Mouse (Mus musculus) heart, postnatal 4 days (tissue): ENCODE data around the gene Slc35e3. TPM values are rescaled to one million over a fixed set of nuclear protein-coding genes. Genes with fewer than 3 reads are reported as not detected.
"Not testable (repeated sequence)": the region's sequence is repeated elsewhere in the genome, so short reads cannot be mapped to it uniquely, and the experiment has no call there.

ENCODE experiments used
- DNase-seq: peaks from one replicate; pipeline ENCODE4 v3.0.0; 2021
- total RNA-seq, 2 experiments: library from RNA; stranded (reverse); gene quantifications; 2 replicates each; pipeline ENCODE4 v1.2.3; 2021

Gene Slc35e3
- total RNA-seq, 2 experiments from 2014 or later, result 7.3 to 8.8 TPM

DNA sequence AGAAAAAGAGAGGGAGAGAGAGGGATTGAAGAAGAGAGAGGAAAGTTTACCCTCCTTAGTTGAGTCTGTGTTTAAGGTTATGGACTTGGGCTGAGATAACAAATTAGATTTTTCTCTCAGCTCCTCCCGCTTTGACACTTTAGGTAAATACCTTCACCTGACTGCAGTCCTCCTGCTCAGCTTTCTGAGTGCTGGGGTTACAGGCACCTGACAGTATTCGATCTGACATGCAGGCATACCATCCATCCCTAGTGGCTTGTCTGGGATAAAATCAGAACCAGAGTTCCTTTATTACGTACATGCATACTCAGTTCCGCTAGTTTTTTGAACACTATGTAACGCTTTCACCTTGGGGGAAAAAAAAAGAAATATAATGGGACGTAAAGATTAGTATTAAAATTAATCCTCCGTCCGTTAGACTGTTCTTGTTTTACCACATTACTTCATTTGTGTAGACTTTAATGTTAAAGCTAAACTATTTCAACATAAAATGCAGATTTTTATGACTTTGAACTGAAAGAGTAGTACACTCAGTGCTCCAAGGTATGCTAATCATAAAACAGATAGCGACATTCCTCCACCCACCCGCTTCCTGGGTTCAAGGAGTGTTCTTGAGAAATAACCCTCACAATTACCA is 3.0 kb upstream of the Slc35e3 start:
- no peak for DNase-seq

DNA sequence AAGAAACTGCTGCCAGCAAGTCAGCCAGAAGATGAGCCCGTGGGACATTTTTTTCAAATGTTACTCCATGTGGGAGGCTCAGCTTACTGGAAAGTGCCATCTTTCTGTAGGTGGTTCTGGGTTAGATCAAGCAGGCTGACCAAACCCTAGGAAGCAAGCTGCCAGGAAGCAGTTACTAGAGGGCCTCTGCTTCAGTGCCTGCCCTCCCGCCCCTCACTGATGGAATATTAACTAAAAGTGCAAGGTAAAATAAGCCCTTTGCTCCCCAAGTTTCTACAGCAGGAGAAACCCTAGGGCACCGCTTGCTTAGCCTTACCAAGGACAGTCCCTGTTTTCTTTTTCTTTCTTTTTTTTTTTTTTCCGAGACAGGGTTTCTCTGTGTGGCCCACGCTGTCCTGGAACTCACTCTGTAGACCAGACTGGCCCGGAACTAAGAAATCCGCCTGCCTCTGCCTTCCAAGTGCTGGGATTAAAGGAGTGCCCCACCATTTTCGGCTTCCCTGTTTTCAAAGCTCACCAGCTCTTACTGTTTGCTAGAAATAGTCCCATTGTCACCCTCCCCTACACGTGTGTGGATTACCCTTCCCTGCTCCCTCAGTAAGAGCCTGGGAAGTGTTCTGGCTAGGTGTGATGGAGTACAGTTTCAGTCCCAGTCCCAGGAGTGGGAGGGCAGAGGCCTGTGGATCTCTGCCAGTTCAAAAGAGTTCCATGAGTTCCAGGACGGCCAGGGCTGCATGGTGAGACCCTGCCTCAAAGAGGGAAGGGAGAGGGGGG is 2.3 kb upstream of the Slc35e3 start:
- DNase-seq, result no peak

DNA sequence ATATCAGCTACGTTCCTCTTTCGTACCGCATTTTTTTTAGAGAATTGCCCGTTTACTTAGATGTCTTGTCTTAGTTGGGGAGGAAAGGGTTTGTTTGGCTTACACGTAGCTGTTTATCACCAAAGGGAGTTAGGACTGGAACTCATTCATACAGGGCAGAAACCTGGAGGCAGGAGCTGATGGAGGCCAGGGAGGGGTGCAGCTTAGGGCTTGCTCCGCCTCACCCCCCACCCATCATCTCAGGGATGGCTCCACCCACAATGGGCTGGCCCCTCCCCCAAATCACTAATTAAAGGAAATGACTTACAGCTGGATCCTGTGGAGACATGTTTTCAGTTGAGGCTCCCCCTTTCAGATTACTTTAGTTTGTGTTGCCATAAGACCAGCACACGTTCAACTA is 1.5 kb upstream of the Slc35e3 start:
- DNase-seq, result no peak

DNA sequence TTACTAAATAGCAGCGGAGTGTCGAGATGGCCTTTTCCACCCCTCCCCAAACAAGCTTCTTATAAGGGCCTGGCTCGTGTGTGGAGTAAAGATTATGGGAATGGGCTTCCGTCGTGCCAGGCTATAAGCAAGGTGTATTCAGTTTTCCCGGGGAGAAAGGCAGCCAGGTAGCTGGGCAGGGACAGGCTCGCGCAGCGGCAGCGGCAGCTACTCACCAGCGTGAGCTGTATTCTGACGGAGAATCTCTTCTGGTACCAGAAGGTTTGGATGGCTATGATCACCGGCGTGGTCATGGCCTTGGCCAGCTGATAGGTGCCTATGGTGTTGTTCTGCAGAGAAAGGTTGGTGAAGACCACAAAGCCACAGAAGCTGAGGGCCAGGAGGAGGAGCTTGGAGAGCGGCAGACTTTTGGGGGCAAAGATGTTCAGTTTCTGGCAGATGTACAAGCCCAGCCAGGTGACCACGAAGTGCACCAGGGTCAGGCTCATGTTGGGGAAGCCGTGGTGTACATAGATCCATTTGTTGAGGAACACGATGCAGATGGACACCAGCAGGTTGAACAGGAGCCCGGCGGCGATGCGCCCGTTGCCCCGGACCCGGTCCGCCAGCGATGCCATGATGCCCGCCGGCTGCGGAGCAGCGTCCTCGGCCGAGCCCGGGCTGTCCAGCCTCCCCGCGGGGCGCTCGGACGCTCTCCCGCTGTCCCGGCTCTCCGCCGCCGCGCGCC is 432 bp downstream of the Slc35e3 start:
- DNase-seq, result not testable (repeated sequence)

DNA sequence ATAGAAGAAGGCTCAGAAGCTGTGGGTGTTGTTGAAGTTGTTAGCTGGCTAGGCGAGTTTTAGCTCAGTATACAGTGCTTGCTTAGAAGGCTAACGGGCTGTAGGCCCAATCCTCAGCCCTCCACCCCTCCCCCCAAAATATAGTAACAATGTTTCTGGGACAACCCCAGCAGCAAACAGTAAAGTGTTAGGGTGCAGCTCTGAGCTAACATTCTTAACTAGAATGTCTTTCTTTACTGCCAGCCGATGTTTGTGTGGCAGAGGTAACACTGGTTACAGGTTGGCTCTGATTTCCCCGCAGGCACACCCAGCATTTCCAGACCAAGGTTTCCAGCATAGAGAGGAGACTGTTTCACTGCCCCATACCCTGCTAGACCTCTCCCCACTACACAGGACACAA is 2.2 kb downstream of the Slc35e3 start:
- no peak for DNase-seq

DNA sequence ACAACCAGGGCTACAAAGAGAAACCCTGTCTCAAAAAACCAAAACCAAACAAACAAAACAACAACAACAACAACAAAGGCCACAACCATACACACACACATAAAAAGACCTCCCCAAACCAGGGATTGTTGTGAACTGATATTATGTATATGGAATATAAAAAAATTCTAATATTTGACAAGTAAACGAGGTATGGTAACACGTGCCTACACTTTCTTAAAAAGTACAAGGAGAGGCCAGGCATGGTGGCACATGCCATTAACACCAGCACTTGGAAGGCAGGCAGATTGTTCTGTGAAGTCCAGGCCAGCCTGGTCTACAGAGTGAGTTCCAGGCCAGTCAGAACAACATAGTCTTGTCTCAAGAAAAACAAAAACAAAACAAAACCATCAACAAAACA is 3.0 kb downstream of the Slc35e3 start:
- DNase-seq, result no peak

DNA sequence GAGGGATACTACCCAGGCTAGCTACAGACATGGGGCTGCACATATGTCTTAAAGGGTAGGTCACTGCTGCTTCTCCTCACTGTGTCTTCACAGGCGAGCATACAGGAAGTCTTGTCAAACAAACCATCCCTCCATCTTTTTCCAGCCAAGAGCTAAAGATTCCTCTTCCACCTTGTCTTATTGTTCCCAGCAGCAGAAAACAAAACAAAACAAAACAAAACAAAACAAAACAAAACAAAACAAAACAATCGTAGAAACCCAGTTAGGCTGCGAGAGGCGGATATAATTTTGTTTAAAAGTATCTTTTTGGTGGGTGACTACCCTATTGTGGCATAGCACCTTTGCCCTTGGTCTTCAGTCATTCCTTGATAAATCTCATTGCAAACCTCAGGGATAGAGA is 3.5 kb downstream of the Slc35e3 start:
- DNase-seq, result no peak

DNA sequence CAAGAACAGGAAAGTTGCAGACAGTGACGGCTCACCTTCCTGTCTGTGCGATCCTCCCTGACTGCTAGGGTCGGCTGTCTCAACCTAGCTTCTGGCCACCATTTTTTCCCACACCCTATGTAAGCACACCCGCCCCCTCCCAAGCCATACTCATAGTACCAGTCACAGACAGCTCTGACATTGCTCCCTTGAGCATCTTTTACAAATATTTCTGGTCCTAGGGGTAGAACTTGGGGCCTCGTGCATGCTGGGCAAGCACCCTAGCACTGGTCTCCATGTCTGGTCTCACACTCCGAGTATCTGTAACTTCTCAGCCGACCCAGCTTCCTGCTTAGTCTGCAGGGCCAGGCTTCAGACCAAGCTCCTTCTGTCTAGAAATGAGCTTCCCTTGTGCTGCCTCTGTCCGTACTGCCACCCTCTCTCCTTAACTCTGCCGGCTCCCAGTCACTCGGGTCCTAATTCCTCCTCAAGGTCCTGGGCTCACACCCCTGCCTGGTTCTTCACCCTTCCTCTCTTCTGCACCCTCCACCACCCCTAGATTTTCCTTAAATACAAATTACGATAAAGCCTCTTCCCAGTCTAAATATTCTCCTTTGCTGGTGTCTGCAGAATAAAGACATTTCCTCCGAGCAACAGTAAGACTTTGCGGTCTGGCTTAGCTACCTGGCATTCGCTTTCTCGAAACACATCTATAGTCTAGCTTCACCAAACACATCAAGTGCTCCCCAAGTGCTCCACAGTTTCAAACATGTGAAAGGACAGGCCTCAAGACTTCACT is 4.3 kb downstream of the Slc35e3 start:
- no peak for DNase-seq

DNA sequence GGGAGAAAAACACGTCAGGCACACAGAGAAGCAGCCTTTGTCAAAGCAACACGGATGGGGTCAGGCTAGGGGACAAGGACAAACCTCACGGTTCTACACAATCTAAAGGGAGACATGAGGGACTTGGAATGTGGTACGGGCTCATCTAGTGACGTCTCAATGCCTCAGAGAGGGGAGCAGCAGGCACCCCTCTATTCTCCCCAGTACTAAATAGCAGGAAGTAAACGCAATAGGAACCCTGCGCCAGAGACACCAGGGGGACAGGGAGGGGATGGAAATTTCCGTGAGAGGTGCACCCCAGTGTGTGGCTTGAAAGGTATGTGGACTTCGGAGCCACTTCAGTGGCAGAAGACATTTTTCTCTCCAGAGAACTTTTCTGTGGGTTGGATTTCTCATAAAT is 5.2 kb downstream of the Slc35e3 start:
- DNase-seq, result no peak

DNA sequence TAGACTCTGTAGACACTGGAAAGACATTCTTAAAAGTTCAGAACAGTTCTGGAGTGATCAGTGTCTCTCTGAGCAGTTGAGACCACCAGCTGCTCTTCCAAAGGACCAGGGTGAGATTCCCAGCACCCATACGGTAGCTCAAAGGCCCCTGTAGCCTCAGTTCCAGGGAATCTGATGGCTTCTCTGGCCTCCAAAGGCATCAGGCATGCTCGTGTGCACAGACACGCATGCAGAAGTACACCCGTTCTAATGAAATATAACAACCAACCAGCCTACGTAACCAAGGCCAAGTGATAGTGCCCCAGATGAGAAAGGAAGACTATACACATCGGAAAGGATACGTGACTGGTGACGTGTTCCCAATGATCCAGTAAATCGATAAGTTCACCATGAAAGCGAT is 6.0 kb downstream of the Slc35e3 start:
- no peak for DNase-seq

DNA sequence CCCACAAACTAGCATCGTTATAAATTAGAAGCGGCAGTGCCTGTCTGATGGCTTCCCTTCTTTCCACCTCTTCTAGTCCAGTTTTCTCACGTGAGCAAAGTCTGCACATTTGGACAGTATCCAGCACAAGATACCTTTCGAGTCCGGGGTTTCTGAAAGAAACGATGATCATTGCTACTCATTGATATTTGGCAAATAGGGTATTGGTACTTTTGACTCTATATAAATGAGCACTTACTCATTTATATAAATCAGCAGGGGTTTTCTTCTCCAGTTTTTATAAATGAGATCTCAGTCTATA is 6.6 kb downstream of the Slc35e3 start:
- DNase-seq, result no peak

DNA sequence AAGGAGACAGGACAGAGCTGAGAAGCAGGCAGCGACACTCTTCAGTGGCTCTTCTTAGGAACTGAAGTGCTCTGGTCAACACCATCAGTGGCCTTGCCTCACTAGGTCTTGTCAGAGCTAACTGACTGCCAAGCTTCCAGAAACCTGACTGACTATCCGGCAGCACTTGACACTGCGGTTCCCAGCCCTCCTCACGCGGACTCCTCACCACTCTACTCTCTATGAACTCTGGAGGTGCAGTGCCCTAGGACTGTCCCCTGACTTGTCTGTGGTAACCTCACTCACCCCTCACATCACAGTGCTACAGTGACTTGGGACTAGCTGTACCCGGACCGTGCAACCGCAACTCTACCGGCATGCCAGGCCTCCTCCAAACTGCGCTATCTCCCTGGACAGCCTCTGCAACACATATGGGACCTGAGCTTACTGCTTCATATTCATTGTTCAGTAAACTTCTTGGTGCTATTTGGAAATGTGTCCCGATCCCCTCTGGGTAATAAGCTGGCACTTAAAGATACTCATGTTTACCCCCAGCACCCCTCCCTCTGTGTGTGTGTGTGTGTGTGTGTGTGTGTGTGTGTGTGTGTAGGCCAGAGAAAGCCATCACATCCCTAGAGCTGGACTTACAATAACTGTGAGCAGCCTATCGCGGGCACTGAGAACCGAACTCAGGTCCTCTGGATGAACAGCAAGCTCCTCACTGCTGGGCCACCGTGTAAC is 7.1 kb downstream of the Slc35e3 start:
- DNase-seq, result no peak

DNA sequence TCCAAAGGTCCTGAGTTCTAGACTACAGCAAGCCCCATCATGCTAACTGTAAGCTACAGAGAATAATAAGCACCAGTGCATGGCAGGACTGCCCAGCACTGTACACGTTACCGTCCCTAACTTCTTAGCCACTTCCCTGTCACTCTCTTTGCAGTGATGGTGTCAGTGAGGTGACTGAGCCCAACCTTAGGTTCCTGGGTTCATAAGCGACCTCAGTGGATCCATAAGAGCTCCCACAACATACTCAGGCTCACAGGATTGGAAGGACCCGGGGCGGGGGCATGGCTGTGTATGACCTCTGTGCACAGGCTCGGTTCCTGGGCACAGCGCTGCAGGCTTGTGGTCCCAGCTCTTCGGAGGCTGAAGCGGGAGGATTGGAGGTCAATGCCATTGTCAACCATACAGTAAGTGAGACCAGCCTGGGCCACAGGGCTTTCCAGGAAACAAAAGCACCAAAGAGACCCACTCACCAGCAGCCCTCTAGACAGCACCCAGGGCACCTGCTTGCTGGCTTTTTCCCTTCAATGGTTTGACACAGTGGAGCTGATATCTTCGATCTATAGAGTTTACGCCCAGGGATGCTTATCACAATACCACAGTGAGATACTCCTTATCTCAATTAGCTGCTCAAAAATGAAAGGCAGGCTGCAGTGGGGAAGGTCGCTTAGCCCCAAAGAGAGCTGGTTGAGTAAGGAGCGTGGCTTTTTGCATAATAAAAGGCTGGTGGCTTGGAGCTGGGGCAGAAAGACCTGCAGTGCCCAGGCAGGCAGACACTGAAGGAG is 7.8 kb downstream of the Slc35e3 start:
- DNase-seq, result no peak

DNA sequence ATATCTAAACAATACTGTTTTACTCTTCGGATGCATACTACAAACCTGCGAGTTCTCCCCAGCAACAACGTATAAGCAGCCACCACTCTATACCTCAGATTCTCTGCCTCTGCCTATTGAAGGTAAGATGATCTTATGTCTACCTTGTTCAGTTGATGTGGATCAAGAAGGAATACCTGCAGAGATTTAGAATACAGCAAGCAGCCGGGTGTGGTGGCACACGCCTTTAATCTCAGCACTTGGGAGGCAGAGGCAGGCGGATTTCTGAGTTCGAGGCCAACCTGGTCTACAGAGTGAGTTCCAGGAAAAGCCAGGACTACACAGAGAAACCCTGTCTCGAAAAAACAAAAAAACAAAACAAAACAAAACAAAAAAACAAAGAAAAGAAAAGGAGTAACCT is 8.7 kb downstream of the Slc35e3 start:
- DNase-seq, result not testable (repeated sequence)

DNA sequence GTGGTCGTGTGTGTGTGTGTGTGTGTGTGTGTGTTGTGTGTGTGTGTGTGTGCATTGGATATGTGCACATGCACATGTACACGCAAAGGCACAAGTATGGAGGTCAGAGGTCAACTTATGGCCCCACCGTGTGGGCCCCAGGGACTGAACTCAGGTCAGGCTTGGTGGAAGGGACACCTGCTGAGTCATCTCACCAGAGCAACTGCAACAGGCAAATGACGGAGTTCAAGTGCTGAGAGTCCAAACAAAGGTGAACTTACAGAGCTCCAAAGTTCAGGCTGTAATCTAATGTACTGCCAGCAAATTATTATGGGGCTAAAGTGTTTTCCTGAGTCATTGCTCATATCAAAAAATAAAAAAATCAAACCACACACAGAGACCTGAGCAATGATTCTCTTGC is 9.1 kb downstream of the Slc35e3 start:
- no peak for DNase-seq

DNA sequence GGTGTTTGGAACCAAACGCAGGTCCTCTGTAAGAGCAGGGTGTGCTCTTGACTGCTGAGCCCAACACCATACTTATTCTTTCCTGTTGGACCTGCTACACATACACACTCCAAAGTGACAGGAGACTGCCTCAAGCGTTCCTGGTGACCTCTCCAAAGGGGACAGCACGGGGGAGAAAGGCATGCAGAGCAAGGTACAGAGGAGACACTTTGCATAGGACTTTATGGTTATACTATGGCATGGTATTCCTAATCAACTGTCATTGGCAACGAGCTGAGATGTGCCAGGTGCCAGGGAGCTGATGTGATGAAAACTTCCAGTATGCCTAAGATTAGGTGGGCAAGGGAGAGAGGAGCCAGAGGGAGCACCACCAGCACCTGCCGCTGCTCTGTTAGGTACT is 9.6 kb downstream of the Slc35e3 start:
- DNase-seq, result no peak

DNA sequence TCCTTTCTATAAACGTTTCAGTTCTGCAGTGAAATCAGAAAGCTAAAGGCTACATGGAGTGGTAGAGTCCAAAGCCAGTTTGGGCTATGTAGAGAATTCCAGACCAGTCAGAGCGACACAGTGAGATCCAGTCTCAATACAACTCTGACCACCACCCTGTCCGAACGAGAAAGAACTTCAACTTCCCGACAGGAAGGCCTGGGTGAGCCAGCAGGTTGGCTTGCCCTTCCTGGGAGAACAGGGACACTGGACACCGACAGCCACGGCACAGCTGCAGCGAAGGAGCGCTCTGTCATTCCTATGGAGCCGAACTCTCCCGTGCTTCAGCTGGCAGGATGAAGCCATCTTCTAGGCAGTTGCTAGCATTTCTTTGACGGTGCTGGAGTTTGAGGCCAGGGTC is 10.8 kb downstream of the Slc35e3 start:
- DNase-seq, result not testable (repeated sequence)

DNA sequence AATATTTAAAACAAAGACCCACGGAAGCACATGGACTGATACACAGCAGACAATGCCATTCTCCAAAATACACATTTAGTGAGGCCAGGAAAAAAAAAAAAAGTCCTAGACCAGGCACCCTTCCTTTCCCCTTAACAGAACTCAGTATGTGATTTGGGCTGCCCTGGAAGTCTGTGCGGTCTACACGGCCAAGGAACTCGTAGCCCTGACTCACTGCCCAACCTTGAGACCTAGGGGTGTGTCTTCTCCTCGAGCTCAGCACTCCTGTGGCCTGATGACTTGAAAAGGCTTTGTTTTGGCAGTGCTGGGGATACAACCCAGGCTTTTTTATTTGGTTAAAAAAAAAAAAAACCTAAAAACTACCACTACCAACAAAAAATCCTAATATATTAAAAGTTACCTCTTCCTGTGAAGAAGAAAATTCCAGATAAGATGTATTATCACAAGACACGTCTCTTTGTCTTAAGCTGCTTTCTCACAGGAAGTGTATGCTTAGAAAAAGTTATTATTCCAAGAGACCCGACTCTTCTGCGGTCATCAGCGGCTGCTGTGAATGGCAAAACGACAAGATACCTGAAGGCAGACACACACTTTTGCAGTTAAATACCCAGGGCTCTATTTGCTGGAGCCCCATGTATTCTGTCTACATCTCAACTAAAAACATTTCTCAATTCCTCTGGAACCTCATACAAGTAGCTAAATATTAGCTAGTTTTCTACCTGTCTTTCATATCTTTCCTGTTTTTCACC is 11.9 kb downstream of the Slc35e3 start:
- not testable (repeated sequence) for DNase-seq

DNA sequence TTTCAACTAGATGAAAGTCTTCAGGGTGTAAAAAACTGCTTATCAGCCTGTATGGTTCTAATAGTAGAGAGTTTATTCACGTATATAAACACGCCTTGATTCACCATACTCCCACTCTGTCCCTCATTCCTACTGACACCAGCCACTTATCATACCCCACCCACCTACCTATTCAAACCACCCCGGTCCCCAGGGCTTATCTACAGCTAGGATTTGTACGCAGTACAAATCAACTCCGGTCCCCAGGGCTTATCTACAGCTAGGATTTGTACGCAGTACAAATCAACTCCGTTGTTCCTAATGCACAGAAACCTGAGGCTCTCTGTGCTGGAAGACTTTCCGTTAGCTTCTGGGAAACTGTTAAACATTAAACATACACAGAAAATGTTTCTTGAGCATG is 12.5 kb downstream of the Slc35e3 start:
- not testable (repeated sequence) for DNase-seq

DNA sequence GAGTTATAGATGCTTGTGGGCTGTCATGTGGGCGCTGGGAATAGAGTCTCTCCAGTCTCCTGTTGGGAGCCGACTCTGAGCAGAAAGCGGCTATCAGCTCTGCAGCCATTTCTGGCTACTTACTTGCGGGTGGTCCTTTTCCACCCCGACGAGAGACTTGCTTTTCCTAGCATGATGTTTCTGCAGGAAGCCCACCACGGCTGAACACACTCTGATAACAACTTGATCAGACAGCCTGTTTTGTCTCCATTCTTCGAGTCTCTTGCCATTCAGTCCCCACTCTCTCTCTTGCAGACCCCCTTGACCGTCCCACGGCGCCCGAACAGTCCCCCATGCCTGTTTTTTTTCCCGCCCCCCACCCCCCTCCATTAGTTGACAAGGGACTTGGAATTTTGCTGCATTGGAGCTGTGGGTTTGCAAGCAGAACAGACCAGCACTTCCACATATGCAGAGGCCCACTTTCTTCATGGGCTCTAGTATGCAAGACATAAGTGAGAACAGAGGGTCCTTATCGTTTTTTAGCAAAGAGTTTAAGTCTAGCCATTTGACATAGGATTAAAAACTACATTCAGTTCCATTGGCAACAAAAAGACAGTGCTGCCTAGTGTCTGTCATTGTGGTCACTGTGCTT is 13.1 kb downstream of the Slc35e3 start:
- no peak for DNase-seq
